Mouse (Mus musculus) forebrain, embryonic 11.5 days (tissue): ENCODE results near the gene Emilin1. TPM values are rescaled to one million over a fixed set of nuclear protein-coding genes. Genes with fewer than 3 reads are reported as not detected.
A peak's percentile ranks its signal among the peaks of the same experiment; 100 is the strongest.

Experiments used
- ATAC-seq: fragments of 200-750 bp; cut with Nextera tagmentation; replicated peaks from 2 replicates; pipeline ENCODE4 v1.8.0; 2017; ENCODE audit warnings: moderate TSS enrichment; ENCODE audit not compliant: low FRiP score
- DNase-seq: peaks from one replicate; pipeline ENCODE4 v3.0.0-alpha.2; 2017; ENCODE audit warnings: low spot score
- H3K27ac ChIP-seq: fragments of 300-500 bp; sonication (generic); 2 replicates; pipeline ENCODE4 v1.5.1; 2014; ENCODE audit warnings: low read depth, low read length
- H3K27me3 ChIP-seq: fragments of 300-500 bp; sonication (generic); 2 replicates; pipeline ENCODE4 v1.6.1; 2014; ENCODE audit warnings: mild to moderate bottlenecking, low read length, mixed read lengths; ENCODE audit not compliant: control insufficient read depth, insufficient read depth
- H3K36me3 ChIP-seq: fragments of 300-500 bp; sonication (generic); 2 replicates; pipeline ENCODE4 v1.6.1; 2014; ENCODE audit warnings: mild to moderate bottlenecking, low read length, moderate library complexity, mixed read lengths; ENCODE audit not compliant: control insufficient read depth, insufficient read depth
- H3K4me1 ChIP-seq: fragments of 300-500 bp; sonication (generic); replicated peaks from 2 replicates; pipeline ENCODE4 v1.6.1; 2014; ENCODE audit warnings: low read length, mixed read lengths; ENCODE audit not compliant: control insufficient read depth, insufficient read depth
- H3K4me2 ChIP-seq: fragments of 300-500 bp; sonication (generic); 2 replicates; pipeline ENCODE4 v1.6.1; 2014; ENCODE audit warnings: low read depth, mild to moderate bottlenecking, low read length, moderate library complexity, mixed read lengths; ENCODE audit not compliant: severe bottlenecking
- H3K4me3 ChIP-seq: fragments of 300-500 bp; sonication (generic); 2 replicates; pipeline ENCODE4 v1.5.1; 2014; ENCODE audit warnings: low read depth, low read length
- H3K9ac ChIP-seq: fragments of 300-500 bp; sonication (generic); 2 replicates; pipeline ENCODE4 v1.6.1; 2014; ENCODE audit warnings: low read length
- H3K9me3 ChIP-seq: fragments of 300-500 bp; sonication (generic); 2 replicates; pipeline ENCODE4 v1.6.1; 2016; ENCODE audit warnings: low read length, mixed read lengths; ENCODE audit not compliant: control insufficient read depth
- WGBS: fragments of 180-500 bp; shearing (Covaris S2); extraction: QIAGEN DNeasy Blood & Tissue Kit; methylation state at CpG from one replicate; pipeline ENCODE4 v1.1.7; 2014; 5-methylcytosine and 5-hydroxymethylcytosine counted together
- polyA plus RNA-seq: library from polyadenylated mRNA; unstranded; fragments of >200 nt; fragmentation: Nextera tagmentation; extraction: Ambion mirVana; gene quantifications from 2 replicates; pipeline ENCODE4 v1.2.1, GENCODE M21; 2014

Emilin1 gene
- polyA plus RNA-seq, 1 experiment from 2014 or later: 44.6 TPM

DNA sequence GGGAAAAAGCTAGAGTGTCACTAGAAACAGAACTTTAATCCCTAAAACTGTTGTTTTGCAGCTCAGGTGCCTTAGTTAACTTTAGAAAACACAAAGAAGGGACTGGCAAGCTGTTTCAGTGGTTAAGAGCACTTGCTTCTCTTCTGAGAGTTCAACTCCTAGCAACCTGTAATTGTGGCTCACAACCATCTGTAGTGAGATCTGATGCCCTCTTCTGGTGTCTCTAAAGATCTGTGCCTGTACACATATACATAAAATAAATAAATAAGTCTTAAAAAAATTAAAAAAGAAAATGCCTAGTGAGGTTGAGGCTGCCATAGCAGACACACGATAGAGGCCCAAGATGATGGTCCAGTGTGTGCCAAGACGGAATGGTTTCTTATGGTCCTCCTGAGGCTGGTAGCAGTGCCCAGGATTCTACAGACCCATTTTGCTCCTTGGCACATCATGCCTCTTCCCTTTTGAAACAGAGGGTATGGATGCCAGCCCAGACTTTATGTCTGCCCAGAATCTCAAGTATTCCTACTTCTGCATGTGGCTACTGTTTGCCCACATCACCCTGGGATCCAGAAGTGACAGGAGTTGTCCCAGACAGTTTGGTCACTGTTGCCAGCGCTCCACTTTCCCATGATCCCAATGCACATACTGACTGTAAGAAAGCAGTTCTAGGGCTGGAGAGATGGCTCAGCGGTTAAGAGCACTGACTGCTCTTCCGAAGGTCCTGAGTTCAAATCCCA lies 21.7 kb downstream of the Emilin1 start:
- Histone ChIP-seq H3K4me3 (no peak overlapping the region), H3K36me3 (no peaks in the 10 kb centered on the region), H3K27me3 (no peaks in the 10 kb centered on the region), H3K9me3 (no peaks in the 10 kb centered on the region), H3K27ac (no peak overlapping the region), H3K4me1 (no peaks in the 10 kb centered on the region), H3K4me2 (no peak overlapping the region), H3K9ac (no peak overlapping the region)
- WGBS: 85% methylated on average over 5 of the region's 5 CpGs
- ATAC-seq (no peak), DNase-seq (no peak)

DNA sequence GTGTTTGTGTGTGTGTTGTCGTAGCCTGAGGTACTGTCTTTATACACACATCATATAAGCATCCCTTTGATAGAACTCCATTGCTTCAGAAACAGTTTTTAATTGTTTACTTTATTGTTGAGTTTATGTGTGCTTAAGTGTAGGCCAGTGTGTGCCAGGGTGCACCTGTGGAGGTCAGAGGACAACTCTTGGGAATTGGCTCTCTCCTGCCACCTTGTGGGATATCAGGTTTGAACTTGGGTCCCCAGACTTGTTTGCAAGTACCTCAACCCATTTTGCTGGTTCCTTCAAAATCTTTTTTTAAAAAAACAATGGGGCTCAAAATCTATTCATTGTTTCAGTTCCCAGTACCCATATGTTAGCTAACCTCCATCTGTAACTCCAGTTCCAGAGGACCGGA lies 29.8 kb downstream of the Emilin1 start:
- ATAC-seq (no peak), DNase-seq (no peak)
- no peaks in the 10 kb centered on the region for H3K36me3 ChIP-seq

DNA sequence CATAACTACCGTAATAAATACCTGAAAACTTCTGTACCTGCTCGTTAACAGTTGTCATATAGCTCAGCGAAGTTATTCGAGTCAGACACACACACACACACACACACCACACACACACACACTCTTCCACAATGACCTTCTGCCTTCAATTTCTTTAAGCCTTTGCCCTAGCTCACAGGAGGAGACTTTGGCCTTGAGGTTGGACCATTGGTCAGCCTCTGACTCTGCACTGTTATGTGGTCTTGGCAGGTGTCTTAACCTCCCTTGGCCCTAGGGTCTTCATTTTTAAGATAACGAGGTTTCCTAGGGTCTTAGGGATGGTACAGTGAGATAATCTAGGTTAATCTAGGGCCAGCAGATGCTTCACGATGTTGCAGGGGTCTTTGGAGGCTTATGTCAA lies 31.1 kb downstream of the Emilin1 start:
- no peak for ATAC-seq
- H3K9me3 ChIP-seq: no peaks in the 10 kb centered on the region
- peaks cover 3% of the 10 kb centered on the region; the same call in 1 of the 2 replicates for H3K4me1 ChIP-seq
- H3K4me2 ChIP-seq: no peak overlapping the region
- no peak overlapping the region for H3K27ac ChIP-seq
- H3K9ac ChIP-seq: no peak overlapping the region
- no peaks in the 10 kb centered on the region for H3K36me3 ChIP-seq
- H3K27me3 ChIP-seq: peaks cover 2% of the 10 kb centered on the region; the same call in 1 of the 2 replicates
- DNase-seq: no peak
- H3K4me3 ChIP-seq: no peak overlapping the region
- WGBS: 87% methylated on average over 6 of the region's 6 CpGs

More for the DNA sequence above, 29.8 kb downstream of the Emilin1 start:
- Histone ChIP-seq H3K4me3 (no peak overlapping the region), H3K9me3 (no peaks in the 10 kb centered on the region), H3K9ac (no peak overlapping the region), H3K4me2 (no peak overlapping the region), H3K27ac (no peak overlapping the region), H3K27me3 (peaks cover 2% of the 10 kb centered on the region; the same call in 1 of the 2 replicates), H3K4me1 (peaks cover 3% of the 10 kb centered on the region; the same call in 1 of the 2 replicates)
- WGBS: 90% methylated on average over 2 of the region's 2 CpGs

DNA sequence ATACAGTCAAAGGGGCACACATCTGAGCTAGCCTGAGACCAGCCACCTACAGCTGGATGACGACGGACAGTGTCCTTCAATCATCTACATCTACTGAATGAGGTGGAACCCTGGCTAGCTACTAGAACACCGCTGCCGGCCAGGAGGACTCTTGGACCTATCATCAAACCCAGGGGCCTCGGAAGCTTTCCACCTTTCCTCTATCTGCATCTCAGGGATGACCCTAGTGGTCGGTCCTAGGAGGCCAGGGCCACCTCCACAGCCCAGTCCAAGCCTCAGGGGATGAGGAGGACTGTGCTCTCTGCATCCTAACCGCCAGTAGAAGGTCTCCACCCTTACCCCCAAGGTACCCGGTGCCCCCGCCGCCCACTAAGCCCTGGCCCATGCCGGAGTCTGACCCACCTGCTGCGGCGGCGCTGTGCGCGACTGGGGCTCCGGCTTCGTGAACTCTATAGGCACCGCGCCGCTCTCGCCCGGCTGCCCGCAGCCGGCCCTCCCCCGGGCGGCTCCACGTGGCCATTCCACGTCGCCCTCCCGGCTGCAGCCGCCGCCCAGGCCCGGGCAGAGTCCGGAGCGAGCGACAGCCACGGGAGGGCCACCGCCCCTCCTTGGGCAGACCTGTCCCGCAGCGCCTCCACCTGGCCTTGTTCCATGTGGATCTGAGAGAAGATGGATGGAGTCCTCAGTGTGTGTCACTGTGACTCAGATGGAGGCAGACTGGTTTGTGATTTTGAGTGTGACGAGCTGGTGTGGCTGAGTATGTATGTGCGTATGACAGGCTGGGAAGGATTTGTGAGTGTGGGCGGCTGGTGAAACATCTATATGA lies 32.0 kb downstream of the Emilin1 start, which contains the start of gene Cgref1:
Gene Cgref1, minus strand, starts transcription at position 636 of the 826 bp plus-strand sequence.
- ATAC-seq: peak; percentile 63
- 4% methylated on average over 44 of the region's 44 CpGs for WGBS
- Histone ChIP-seq H3K27me3 (peaks cover 2% of the 10 kb centered on the region; the same call in 1 of the 2 replicates), H3K4me1 (peaks cover 5% of the 10 kb centered on the region; the same call in 1 of the 2 replicates), H3K4me3 (peak within 1 kb of the TSS; percentile 47), H3K4me2 (peak within 1 kb of the TSS; percentile 94), H3K27ac (no peak within 1 kb of the TSS), H3K9me3 (no peaks in the 10 kb centered on the region), H3K36me3 (no peaks in the 10 kb centered on the region), H3K9ac (peak within 1 kb of the TSS; percentile 70)
- peak; percentile 80 for DNase-seq

DNA sequence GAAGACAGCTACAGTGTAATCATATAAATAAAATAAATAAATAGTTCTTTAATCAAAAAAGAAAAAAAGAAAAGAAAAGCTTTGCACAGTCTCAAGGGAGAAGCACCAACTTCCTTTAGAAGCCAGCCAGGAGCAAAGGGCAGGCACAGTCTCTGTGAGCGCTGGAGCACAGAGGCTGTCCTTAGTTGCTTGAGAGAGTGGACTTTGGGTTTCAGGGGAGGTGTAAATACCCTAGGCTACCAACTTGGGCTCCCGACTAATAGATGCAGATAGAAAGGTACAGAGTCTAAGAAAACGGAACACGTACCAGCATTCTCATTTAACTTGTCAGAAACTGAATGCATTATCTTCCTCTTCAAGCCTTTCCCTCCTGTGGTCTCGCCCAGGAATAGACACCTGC lies 35.4 kb downstream of the Emilin1 start:
- 73% methylated on average over 5 of the region's 5 CpGs for WGBS

DNA sequence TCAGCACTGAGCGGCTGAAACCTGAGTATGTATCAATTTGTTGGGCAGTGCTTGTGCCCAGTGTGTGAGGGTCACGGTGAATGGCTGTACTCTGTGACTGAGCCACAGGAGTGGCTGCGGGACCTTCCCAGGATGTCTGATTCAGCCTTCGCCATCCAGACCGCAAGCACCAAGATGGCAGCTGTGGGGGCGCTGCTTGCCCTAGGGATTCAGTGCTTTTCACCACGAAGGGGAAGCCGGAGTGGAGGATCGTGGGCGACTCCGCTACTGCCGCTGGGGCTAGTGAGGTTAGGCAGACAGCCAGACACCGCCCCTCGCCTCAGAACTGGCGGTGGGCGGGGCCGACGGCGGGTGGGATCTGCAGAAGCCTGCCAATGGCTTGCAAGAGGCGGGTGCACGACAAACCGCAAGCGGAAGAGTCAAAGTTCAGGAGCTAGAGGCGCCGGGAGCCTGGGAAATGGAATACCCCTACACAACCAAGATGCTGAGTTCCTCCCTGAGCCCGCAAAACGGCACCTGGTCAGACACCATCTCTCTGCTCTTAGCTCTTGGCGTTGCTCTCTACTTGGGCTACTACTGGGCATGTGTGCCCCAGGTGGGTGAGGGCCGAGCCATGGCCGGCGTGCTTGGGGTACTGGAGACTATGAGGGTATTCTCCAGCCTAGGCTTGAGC lies 36.6 kb downstream of the Emilin1 start:
- H3K4me1 ChIP-seq: peaks cover 8% of the 10 kb centered on the region; the same call in 1 of the 2 replicates
- peaks cover under 1% of the 10 kb centered on the region; the same call in 1 of the 2 replicates for H3K27me3 ChIP-seq
- H3K9ac ChIP-seq: peak overlapping the region; percentile 64
- peak overlapping the region; percentile 90 for H3K4me2 ChIP-seq
- H3K36me3 ChIP-seq: peaks cover 10% of the 10 kb centered on the region
- ATAC-seq (peak; percentile 89), DNase-seq (peak; percentile 96)
- H3K9me3 ChIP-seq: no peaks in the 10 kb centered on the region
- WGBS: under 1% methylated on average over 31 of the region's 31 CpGs
- peak overlapping the region; percentile 48 for H3K4me3 ChIP-seq
- H3K27ac ChIP-seq: 0 out of 2 replicates have a peak overlapping the region, but pooled peaks have one; percentile 39

More for the DNA sequence above, 35.4 kb downstream of the Emilin1 start:
- DNase-seq: no peak
- Histone ChIP-seq H3K4me1 (peaks cover 8% of the 10 kb centered on the region; the same call in 1 of the 2 replicates), H3K27ac (no peak overlapping the region), H3K9me3 (no peaks in the 10 kb centered on the region), H3K4me2 (no peak overlapping the region), H3K9ac (no peak overlapping the region), H3K27me3 (peaks cover 2% of the 10 kb centered on the region; the same call in 1 of the 2 replicates), H3K4me3 (no peak overlapping the region), H3K36me3 (peaks cover under 1% of the 10 kb centered on the region; the same call in 1 of the 2 replicates)
- no peak for ATAC-seq

DNA sequence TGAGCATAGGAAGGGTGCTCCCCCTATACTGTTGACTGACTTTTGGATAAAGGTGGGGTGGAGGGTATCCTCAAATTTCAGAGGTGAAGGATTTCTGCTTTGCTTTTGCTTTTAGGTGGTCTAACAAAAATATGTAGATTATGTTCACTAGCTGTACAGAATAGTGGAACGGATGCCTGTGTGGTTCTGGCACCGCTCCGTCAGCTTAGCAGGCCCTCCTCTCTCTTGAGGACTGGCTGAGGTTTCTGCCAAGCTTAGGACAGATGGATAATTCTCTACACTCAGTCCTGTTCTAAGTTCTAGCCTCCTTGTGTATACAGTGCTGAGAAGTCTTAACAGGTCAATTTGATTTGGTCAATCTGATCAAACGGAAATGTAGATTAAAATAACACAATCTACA lies 37.2 kb downstream of the Emilin1 start:
- Histone ChIP-seq H3K9me3 (no peaks in the 10 kb centered on the region), H3K27ac (no peak overlapping the region), H3K4me3 (peak overlapping the region; percentile 48), H3K27me3 (no peaks in the 10 kb centered on the region), H3K4me1 (peaks cover 8% of the 10 kb centered on the region; the same call in 1 of the 2 replicates), H3K36me3 (peaks cover 15% of the 10 kb centered on the region), H3K4me2 (peak overlapping the region; percentile 90), H3K9ac (peak overlapping the region; percentile 64)
- ATAC-seq (no peak), DNase-seq (no peak)
- 72% methylated on average over 4 of the region's 4 CpGs for WGBS

DNA sequence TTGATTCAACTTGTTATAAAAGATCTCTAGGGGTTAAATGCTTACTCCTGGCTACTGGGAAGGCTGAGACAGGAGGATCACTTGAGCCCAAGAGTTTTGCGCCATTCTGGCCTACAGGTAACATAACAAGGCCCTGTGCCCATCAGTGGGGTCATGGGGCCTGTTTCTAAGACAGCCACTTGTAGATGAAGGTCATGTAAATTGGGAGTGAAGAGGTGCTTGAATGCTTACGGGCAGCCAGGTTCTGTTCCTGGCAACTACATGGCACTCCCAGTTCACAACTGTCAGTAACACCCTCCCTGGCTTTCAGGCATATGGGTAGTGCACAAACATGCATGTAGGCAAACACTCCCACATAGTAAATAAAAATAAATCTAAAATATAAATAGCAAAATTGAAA lies 37.7 kb downstream of the Emilin1 start:
- Histone ChIP-seq H3K36me3 (peaks cover 17% of the 10 kb centered on the region), H3K27ac (no peak overlapping the region), H3K9ac (no peak overlapping the region), H3K9me3 (no peaks in the 10 kb centered on the region), H3K4me1 (peaks cover 5% of the 10 kb centered on the region; the same call in 1 of the 2 replicates), H3K4me2 (no peak overlapping the region), H3K27me3 (no peaks in the 10 kb centered on the region), H3K4me3 (no peak overlapping the region)
- no peak for ATAC-seq
- no peak for DNase-seq
- WGBS: 91% methylated on average over 2 of the region's 2 CpGs
